Mouse (Mus musculus) ES-E14 (cell line): Measurements from ENCODE around the gene Ccdc113.

Experiments used
- MAFK ChIP-seq: IDR thresholded peaks from 2 replicates; pipeline ENCODE4 v1.6.1; 2014; ENCODE audit warnings: mild to moderate bottlenecking, low read depth, low read length, inconsistent platforms; ENCODE audit not compliant: insufficient read depth
- ZC3H11A ChIP-seq: IDR thresholded peaks from 2 replicates; pipeline ENCODE4 v1.6.1; 2012; ENCODE audit warnings: low read depth, mild to moderate bottlenecking, inconsistent platforms, low read length, borderline replicate concordance
- ZNF384 ChIP-seq: IDR thresholded peaks from 2 replicates; pipeline ENCODE4 v1.6.1; 2012; ENCODE audit warnings: low read depth, low read length, inconsistent platforms

DNA sequence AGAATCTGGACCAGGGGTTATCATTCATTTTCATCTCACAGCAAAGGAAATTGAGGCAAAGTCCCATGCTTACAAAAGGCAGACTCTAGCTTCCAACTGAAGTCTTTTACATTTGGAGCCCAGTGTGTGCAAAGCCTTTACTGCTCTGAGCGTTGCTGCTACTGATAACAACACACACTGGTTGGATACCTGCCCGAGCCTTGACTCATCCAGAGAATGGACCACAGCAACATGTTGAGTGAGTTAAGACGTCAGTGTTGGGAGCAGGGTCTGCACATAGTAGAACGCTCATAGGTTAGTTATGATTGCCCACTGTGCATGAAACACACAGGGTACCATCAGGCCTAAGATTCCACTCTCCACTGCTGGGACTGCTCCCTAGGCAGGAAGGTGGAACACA, 9.9 kb upstream of the Ccdc113 start:
- TF ChIP-seq ZC3H11A (no peak), ZNF384 (no peak), MAFK (no peak)
